Mouse (Mus musculus): ENCODE data around the gene Dtx4. TPM values are rescaled to one million over a fixed set of nuclear protein-coding genes. Genes with fewer than 3 reads are reported as not detected.
A peak's percentile ranks its signal among the peaks of the same experiment; 100 is the strongest.
"Not testable (repeated sequence)": the region's sequence is repeated elsewhere in the genome, so short reads cannot be mapped to it uniquely, and the experiment has no call there.

Gene Dtx4
- total RNA-seq (2021) = 10 to 100 TPM; 36.0 to 36.3 TPM
- long read RNA-seq, experiment 1, full-length matches to known transcripts = 41 of 55 reads
- long read RNA-seq, experiment 1, partial matches to known transcripts = 10 of 55 reads
- long read RNA-seq, experiment 1, other reads (novel, unspliced or antisense) = 4 of 55 reads
- long read RNA-seq, experiment 2, full-length matches to known transcripts = 31 of 50 reads
- long read RNA-seq, experiment 2, partial matches to known transcripts = 13 of 50 reads
- long read RNA-seq, experiment 2, other reads (novel, unspliced or antisense) = 6 of 50 reads

- intact Hi-C loops (cut with DNase I) = loop anchor here (5.0 kb wide), 5 partner anchors 34 to 494 kb away; partner anchors contain the start of genes Lpxn and Zfp91
- peak; percentile 91 for DNase-seq (ENCODE audit: extremely low spot score in 1 of 2, low spot score in 2 of 2)
- Histone ChIP-seq H3K4me3 (peak within 1 kb of the TSS; percentile 82), H3K27ac (peak within 1 kb of the TSS; percentile 96)
- peak; percentile 81 for TF ChIP-seq CTCF (IDR thresholded peaks at IDR 0.05)
Measured at GRCm38 (mm10) chr19:12501370-12502347, at the start of gene Dtx4. TSS of gene Dtx4 (minus strand) at chr19:12501454.

DNA sequence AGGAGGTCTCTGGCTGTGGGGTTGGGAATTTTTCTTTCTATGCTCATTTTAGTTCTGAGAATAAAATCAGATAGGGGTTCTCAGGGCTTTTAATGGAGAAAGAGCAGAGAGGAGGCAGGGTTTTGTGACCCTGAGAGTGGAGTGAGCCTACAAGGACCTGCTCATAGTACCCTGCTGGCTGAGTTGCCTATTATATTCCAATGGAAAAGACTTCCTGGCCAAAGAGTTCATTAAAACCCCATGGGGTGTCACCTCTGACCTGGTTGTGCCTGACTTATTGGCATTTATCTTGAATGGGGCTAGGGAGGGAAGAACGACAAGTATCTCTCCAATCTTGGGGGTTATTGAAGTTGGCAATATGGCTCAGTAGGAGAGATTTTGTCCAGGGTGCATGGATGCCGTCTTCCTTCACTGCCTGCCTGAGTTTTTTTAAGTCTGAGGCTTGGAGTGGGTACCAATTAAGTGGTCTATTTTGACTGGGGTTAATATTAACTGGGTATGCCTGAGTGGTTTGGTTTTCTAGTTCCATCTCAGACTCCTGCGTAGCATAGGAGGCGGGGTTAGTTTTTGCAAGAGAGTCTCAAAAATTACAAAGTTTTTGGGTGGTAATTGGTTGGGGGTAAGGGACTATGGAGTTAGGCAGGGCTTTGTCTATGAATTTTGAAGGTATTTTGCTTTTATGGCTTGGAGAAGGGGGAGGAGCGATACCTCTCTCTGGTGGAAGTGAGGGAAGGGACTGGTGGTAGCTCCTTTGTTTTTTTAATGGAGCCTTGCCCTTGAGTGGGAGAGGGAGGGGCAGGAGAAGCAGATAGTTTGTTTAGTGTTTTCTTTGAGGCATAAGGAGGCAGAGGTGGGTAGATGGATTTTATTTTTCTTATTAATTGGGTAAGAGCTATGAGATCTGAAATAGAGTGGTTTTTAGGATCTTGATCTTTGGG is 49.0 kb upstream of the Dtx4 start:
- DNase-seq (ENCODE audit: extremely low spot score in 1 of 2, low spot score in 2 of 2) = no peak
- TF ChIP-seq CTCF (IDR thresholded peaks at IDR 0.05) = no peak
- no peak overlapping the region for H3K4me3 ChIP-seq
- intact Hi-C loops (cut with DNase I) = no loop called here
- no peak overlapping the region for H3K27ac ChIP-seq

- TF ChIP-seq CTCF (IDR thresholded peaks at IDR 0.05) = peak; percentile 37
- H3K27ac ChIP-seq = no peak overlapping the region
- H3K4me3 ChIP-seq = no peak overlapping the region
- no peak for DNase-seq (ENCODE audit: extremely low spot score in 1 of 2, low spot score in 2 of 2)
- intact Hi-C loops (cut with DNase I) = no loop called here
Measured at GRCm38 (mm10) chr19:12549166-12549565, 47.9 kb upstream of the Dtx4 start.

DNA sequence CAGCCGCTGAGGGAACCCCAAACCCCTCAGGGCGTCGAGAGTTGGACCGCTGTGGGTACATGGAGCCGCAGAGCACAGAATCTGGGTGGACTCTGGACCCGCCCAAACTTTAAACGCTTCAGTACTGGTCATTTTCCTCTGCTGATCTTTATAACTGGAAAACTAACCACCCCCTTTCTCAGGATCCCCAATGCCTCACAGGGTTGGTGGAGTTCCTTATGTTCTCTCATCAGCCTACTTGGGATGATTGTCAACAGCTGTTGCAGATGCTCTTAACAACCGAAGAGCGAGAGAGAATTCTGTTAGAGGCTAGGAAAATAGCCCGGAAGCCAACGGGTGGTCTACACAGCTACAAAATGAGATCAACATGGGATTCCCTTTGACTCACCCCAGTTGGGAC is 44.2 kb upstream of the Dtx4 start, which contains the start of gene Fam111a:
Gene Fam111a, plus strand, starts transcription at position 301 of the 400 bp plus-strand sequence.
- DNase-seq (ENCODE audit: extremely low spot score in 1 of 2, low spot score in 2 of 2); intact Hi-C loops (cut with DNase I); H3K4me3 ChIP-seq; H3K27ac ChIP-seq: not testable (repeated sequence)

- Histone ChIP-seq H3K4me3 (no peak overlapping the region), H3K27ac (no peak overlapping the region)
- intact Hi-C loops (cut with DNase I) = no loop called here
- TF ChIP-seq CTCF (IDR thresholded peaks at IDR 0.05) = no peak
- no peak for DNase-seq (ENCODE audit: extremely low spot score in 1 of 2, low spot score in 2 of 2)
Measured at GRCm38 (mm10) chr19:12541644-12542043, 40.4 kb upstream of the Dtx4 start.

DNA sequence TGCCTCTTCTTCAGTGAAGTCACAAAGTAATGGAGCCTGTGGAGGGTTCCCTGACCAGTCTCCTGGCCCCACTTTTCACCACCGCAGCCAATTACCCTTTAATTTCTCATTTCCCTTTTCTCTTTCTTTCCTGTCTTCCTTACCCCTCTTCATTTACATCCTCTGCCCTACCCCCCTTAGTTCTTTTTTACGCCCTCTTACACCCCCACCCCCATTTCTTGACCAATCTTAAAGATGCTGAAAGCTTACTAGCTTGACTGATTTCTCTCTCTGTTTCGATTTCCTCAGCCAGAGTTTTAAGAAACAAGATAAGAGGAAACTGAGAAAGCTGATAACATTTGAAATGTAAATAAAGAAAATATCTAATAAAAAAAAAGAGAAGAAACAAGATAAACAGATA is 39.5 kb upstream of the Dtx4 start:
- Histone ChIP-seq H3K4me3 (no peak overlapping the region), H3K27ac (no peak overlapping the region)
- intact Hi-C loops (cut with DNase I) = no loop called here
- DNase-seq (ENCODE audit: extremely low spot score in 1 of 2, low spot score in 2 of 2) = no peak
- no peak for TF ChIP-seq CTCF (IDR thresholded peaks at IDR 0.05)

DNA sequence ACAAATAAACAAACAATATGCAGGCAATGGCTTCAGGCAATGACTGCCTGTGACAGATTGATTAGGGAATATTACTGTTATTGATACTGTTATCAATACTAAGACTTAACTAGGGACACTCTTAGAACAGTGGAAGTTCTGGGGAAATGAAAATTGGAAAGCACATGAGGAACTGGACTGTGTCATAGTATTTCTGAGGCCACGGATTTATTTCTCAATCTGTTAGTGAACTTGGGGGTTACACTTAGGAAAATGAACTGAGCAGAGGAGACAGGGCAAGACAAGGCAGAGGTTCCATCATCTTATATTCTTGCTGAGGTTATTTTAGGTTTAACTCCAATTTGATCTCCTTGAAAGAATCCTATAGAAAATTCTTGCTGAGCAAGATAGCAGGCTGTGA is 38.7 kb upstream of the Dtx4 start:
- intact Hi-C loops (cut with DNase I) = no loop called here
- H3K27ac ChIP-seq = no peak overlapping the region
- no peak overlapping the region for H3K4me3 ChIP-seq
- no peak for TF ChIP-seq CTCF (IDR thresholded peaks at IDR 0.05)
- no peak for DNase-seq (ENCODE audit: extremely low spot score in 1 of 2, low spot score in 2 of 2)

DNA sequence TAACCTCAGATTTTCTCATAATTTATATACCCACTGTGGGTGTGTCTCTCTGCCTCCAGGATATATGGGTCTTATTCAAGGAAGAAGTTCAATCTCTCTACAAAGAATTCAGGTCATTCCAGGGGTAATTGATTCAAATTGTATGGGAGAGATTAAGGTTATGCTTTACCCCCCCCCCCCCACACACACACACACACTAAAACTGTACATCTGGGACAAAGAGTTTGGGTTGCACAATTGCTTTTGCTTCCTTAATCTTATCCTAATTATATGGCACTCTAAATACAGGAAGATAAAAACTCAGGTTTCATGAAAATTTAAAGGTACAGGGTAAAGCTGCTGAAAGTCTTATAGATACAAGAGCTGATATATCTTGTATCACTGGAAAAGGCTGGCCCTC is 35.9 kb upstream of the Dtx4 start:
- no peak for TF ChIP-seq CTCF (IDR thresholded peaks at IDR 0.05)
- DNase-seq (ENCODE audit: extremely low spot score in 1 of 2, low spot score in 2 of 2) = no peak
- intact Hi-C loops (cut with DNase I) = no loop called here
- no peak overlapping the region for H3K4me3 ChIP-seq
- H3K27ac ChIP-seq = no peak overlapping the region

DNA sequence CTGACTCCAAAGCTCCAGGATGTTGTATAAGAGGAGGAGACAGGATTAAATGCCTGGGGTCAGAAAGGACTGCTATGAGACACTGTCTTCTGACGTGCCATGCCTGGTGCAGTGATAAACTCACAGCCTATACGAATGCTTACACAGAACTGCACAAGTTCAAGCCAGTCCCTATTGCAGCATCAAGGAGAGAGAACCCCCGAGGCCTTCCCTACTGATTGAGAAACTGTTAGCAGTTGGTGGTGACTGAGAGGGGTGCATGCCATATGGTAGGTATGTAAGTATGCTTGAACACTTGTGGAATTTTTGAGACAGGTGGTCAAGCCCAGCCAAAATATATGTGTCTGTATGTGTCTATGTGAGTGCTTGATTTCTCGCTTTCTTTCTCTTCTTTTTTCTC is 22.1 kb upstream of the Dtx4 start:
- intact Hi-C loops (cut with DNase I) = no loop called here
- H3K4me3 ChIP-seq = no peak overlapping the region
- no peak for TF ChIP-seq CTCF (IDR thresholded peaks at IDR 0.05)

GRCm38 (mm10) chr19:12518541-12518890 is 17.3 kb upstream of the Dtx4 start:
- no peak for TF ChIP-seq CTCF (IDR thresholded peaks at IDR 0.05)
- peak overlapping the region; percentile 67 for H3K4me3 ChIP-seq
- DNase-seq (ENCODE audit: extremely low spot score in 1 of 2, low spot score in 2 of 2) = no peak
- no peak overlapping the region; the same call in 1 of the 2 replicates for H3K27ac ChIP-seq
- intact Hi-C loops (cut with DNase I) = loop anchor here (1.0 to 5.0 kb wide), 5 partner anchors 74 to 1300 kb away; partner anchors contain the start of genes Lpxn, Olfr1499 and Zfp91

More for the DNA sequence above, 22.1 kb upstream of the Dtx4 start:
- no peak for DNase-seq (ENCODE audit: extremely low spot score in 1 of 2, low spot score in 2 of 2)
- H3K27ac ChIP-seq = no peak overlapping the region
